Mouse (Mus musculus) limb, embryonic 13.5 days (tissue): ENCODE results near the gene Anxa7. TPM values are rescaled to one million over a fixed set of nuclear protein-coding genes. Genes with fewer than 3 reads are reported as not detected.

Experiments used
- ATAC-seq: fragments of 200-750 bp; cut with Nextera tagmentation; 2 replicates; pipeline ENCODE4 v1.8.0; 2017; ENCODE audit warnings: low read depth, moderate number of reproducible peaks, moderate TSS enrichment; ENCODE audit not compliant: low FRiP score
- H3K27ac ChIP-seq: fragments of 300-500 bp; sonication (generic); 2 replicates; pipeline ENCODE4 v1.5.1; 2015; ENCODE audit warnings: inconsistent platforms, mild to moderate bottlenecking, moderate library complexity
- H3K27me3 ChIP-seq: fragments of 300-500 bp; sonication (generic); 2 replicates; pipeline ENCODE4 v1.6.1; 2015; ENCODE audit warnings: mild to moderate bottlenecking, inconsistent platforms
- H3K36me3 ChIP-seq: fragments of 300-500 bp; sonication (generic); 2 replicates; pipeline ENCODE4 v1.6.1; 2015; ENCODE audit warnings: inconsistent platforms, mild to moderate bottlenecking, moderate library complexity
- H3K4me1 ChIP-seq: fragments of 300-500 bp; sonication (generic); 2 replicates; pipeline ENCODE4 v1.6.1; 2015; ENCODE audit warnings: inconsistent platforms
- H3K4me2 ChIP-seq: fragments of 300-500 bp; sonication (generic); replicated peaks from 2 replicates; pipeline ENCODE4 v1.6.1; 2015; ENCODE audit warnings: inconsistent platforms, mild to moderate bottlenecking, moderate library complexity
- H3K4me3 ChIP-seq: fragments of 300-500 bp; sonication (generic); 2 replicates; pipeline ENCODE4 v1.5.1; 2015; ENCODE audit warnings: moderate library complexity, mild to moderate bottlenecking, inconsistent platforms
- H3K9ac ChIP-seq: fragments of 300-500 bp; sonication (generic); 2 replicates; pipeline ENCODE4 v1.6.1; 2015; ENCODE audit warnings: mild to moderate bottlenecking, inconsistent platforms
- H3K9me3 ChIP-seq: fragments of 300-500 bp; sonication (generic); 2 replicates; pipeline ENCODE4 v1.6.1; 2016; ENCODE audit warnings: inconsistent platforms
- WGBS: fragments of 180-500 bp; shearing (Covaris S2); methylation state at CpG from one replicate; pipeline ENCODE4 v1.1.7; 2015; 5-methylcytosine and 5-hydroxymethylcytosine counted together
- polyA plus RNA-seq: library from polyadenylated mRNA; unstranded; fragments of >200 nt; fragmentation: Nextera tagmentation; extraction: Ambion mirVana; gene quantifications from 2 replicates; pipeline ENCODE4 v1.2.1, GENCODE M21; 2015

Anxa7 gene
- polyA plus RNA-seq, 1 experiment from 2014 or later: 37.4 TPM

DNA sequence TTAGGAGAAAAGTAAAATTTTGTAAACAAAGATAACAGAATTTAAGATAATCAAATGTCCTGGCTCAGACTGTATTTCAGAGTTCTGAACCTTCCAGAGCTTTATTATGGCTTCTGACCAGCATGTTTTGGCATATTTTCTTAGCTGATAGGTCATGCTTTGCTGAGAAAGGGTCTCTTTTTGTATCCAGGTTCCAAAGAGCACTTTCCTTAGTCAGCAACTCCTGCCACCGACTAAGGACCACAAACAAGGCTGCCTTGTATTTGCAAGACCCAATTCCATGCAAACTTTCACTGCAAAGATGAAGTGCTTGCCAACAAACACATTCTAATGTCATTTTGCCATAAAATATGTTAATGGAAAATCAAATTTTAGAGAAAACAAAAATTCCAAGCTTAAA, 50.1 kb downstream of the Anxa7 start:
- H3K9ac ChIP-seq: no peak overlapping the region
- no peak for ATAC-seq
- 53% methylated on average over 1 of the region's 1 CpGs for WGBS
- H3K27ac ChIP-seq: no peak overlapping the region
- H3K4me3 ChIP-seq: no peak overlapping the region
- no peaks in the 10 kb centered on the region for H3K4me1 ChIP-seq
- H3K4me2 ChIP-seq: no peak overlapping the region
- no peaks in the 10 kb centered on the region for H3K9me3 ChIP-seq
- no peaks in the 10 kb centered on the region for H3K27me3 ChIP-seq
- no peaks in the 10 kb centered on the region for H3K36me3 ChIP-seq

DNA sequence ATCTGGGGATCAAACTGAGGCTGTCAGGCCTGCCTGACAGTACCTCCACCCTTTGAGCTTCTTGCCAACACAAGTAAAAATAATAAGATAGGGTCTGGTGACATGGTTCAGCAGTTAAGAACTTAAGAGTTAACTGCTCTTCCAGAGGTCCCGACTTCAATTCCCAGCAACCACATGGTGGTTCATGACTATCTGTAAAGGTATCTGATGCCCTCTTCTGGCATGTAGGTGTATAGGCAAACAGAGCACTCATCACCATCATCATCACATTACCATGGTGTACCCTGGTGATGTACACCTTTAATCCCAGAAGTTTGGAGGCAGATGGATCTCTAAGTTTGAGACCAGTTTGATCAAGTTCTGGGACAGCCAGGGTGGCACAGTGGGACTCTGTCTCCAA, 51.3 kb downstream of the Anxa7 start:
- 36% methylated on average over 1 of the region's 1 CpGs for WGBS
- no peak for ATAC-seq

DNA sequence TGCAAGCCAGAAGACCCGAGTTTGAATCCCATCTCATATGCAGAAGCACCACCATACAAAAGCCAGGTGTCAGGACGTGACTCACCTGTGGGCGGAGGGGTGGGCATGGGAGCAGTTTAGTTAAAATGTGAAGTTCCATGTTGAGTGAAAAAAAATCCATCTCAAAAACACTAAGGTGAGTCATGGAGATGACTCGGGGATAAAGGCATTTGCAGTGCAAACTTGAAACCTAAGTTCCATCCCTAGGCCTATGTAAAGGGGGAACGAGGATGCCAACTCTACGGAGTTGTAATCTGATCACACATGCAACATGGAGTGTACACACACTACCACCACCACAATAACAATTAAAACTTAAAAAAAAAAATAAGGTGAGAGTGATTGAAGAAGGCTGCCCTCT, 56.9 kb downstream of the Anxa7 start:
- H3K9me3 ChIP-seq: no peaks in the 10 kb centered on the region
- no peak overlapping the region for H3K4me3 ChIP-seq
- H3K36me3 ChIP-seq: no peaks in the 10 kb centered on the region
- H3K27ac ChIP-seq: no peak overlapping the region
- H3K27me3 ChIP-seq: no peaks in the 10 kb centered on the region
- H3K4me2 ChIP-seq: no peak overlapping the region
- H3K9ac ChIP-seq: no peak overlapping the region
- ATAC-seq: no peak
- H3K4me1 ChIP-seq: no peaks in the 10 kb centered on the region
- WGBS: 84% methylated on average over 6 of the region's 6 CpGs

More for the DNA sequence above, 51.3 kb downstream of the Anxa7 start:
- H3K9ac ChIP-seq: no peak overlapping the region
- no peaks in the 10 kb centered on the region for H3K27me3 ChIP-seq
- no peaks in the 10 kb centered on the region for H3K9me3 ChIP-seq
- H3K36me3 ChIP-seq: no peaks in the 10 kb centered on the region
- H3K4me1 ChIP-seq: no peaks in the 10 kb centered on the region
- no peak overlapping the region for H3K4me2 ChIP-seq
- no peak overlapping the region for H3K4me3 ChIP-seq
- no peak overlapping the region for H3K27ac ChIP-seq

DNA sequence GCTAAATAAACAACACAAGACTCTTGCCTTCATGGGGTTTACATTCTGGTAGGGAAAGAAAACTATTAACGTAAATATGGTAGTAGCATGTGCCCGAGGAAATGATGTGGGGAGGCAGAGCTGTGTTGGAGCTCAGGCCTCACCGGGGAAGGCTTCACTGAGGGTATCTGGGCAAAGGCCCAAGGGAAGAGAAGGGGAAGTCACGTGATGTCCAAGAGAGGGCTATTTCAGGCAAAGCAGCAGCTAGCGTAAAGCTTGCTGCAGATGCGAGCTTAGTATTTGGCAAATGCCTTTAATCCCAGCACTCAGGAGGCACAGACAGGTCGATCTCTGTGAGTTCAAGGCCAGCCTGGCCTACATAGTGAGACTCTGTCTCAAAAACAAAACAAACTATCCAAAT, 57.7 kb downstream of the Anxa7 start:
- WGBS: 72% methylated on average over 7 of the region's 7 CpGs
- ATAC-seq: no peak
- no peaks in the 10 kb centered on the region for H3K36me3 ChIP-seq

More for the DNA sequence above, 57.7 kb downstream of the Anxa7 start:
- Histone ChIP-seq H3K4me2 (no peak overlapping the region), H3K27me3 (no peaks in the 10 kb centered on the region), H3K9me3 (no peaks in the 10 kb centered on the region), H3K4me1 (no peaks in the 10 kb centered on the region), H3K27ac (no peak overlapping the region), H3K9ac (no peak overlapping the region), H3K4me3 (no peak overlapping the region)

Other genes with a start within 250 kb of the Anxa7 start
- gene Kcnk16, start 210.9 kb downstream of the Anxa7 start, polyA plus RNA-seq: not detected in 2 replicates
- 18.2 and 21.4 TPM in 2 replicates for gene Nudt13, start 185.4 kb downstream of the Anxa7 start, polyA plus RNA-seq
- 53.6 and 55.6 TPM in 2 replicates for gene Ecd, start 132.0 kb downstream of the Anxa7 start, polyA plus RNA-seq
- 38.3 and 40.7 TPM in 2 replicates for gene Fam149b, start 132.0 kb downstream of the Anxa7 start, polyA plus RNA-seq
- gene Dnajc9, start 91.2 kb downstream of the Anxa7 start, polyA plus RNA-seq: 213 and 220 TPM in 2 replicates
- gene Mrps16, start 86.5 kb downstream of the Anxa7 start, polyA plus RNA-seq: 93.6 and 101 TPM in 2 replicates
- gene Cfap70, start 27.9 kb downstream of the Anxa7 start, polyA plus RNA-seq: 0.19 and 0.31 TPM in 2 replicates
- 1.3 and 1.9 TPM in 2 replicates for gene Mss51, start 16.8 kb upstream of the Anxa7 start, polyA plus RNA-seq
- 59.8 and 60.5 TPM in 2 replicates for gene Ppp3cb, start 66.4 kb upstream of the Anxa7 start, polyA plus RNA-seq
- 7.3 and 9.1 TPM in 2 replicates for gene Usp54, start 160.9 kb upstream of the Anxa7 start, polyA plus RNA-seq
- gene Myoz1, start 176.4 kb upstream of the Anxa7 start, polyA plus RNA-seq: 2.4 and 2.8 TPM in 2 replicates
- gene Synpo2l, start 188.2 kb upstream of the Anxa7 start, polyA plus RNA-seq: 19.6 and 20.8 TPM in 2 replicates
- 85.0 and 90.7 TPM in 2 replicates for gene Sec24c, start 194.2 kb upstream of the Anxa7 start, polyA plus RNA-seq
- gene Fut11, start 214.8 kb upstream of the Anxa7 start, polyA plus RNA-seq: 27.4 and 28.5 TPM in 2 replicates
- 194 and 196 TPM in 2 replicates for gene Chchd1, start 222.9 kb upstream of the Anxa7 start, polyA plus RNA-seq
- 40.3 and 43.1 TPM in 2 replicates for gene Zswim8, start 227.4 kb upstream of the Anxa7 start, polyA plus RNA-seq